Mouse (Mus musculus) neural tube, embryonic 11.5 days (tissue): ENCODE data around the gene Nup155. TPM values are rescaled to one million over a fixed set of nuclear protein-coding genes. Genes with fewer than 3 reads are reported as not detected.
"Not testable (repeated sequence)": the region's sequence is repeated elsewhere in the genome, so short reads cannot be mapped to it uniquely, and the experiment has no call there.

Experiments
- ATAC-seq: fragments of 200-750 bp; cut with Nextera tagmentation; 2 replicates; pipeline ENCODE4 v1.8.0; 2017; ENCODE audit warnings: moderate number of reproducible peaks, mild to moderate bottlenecking, moderate TSS enrichment, moderate library complexity; ENCODE audit not compliant: insufficient read depth, low FRiP score, low TSS enrichment
- DNase-seq: peaks from one replicate; pipeline ENCODE4 v3.0.0-alpha.2; 2015; ENCODE audit warnings: low spot score
- H3K27ac ChIP-seq: fragments of 300-500 bp; sonication (generic); 2 replicates; pipeline ENCODE4 v1.5.1; 2014; ENCODE audit warnings: low read depth, mild to moderate bottlenecking, low read length
- H3K27me3 ChIP-seq: fragments of 300-500 bp; sonication (generic); 2 replicates; pipeline ENCODE4 v1.6.1; 2014; ENCODE audit warnings: mild to moderate bottlenecking, low read length, mixed read lengths; ENCODE audit not compliant: control insufficient read depth, insufficient read depth
- H3K36me3 ChIP-seq: fragments of 300-500 bp; sonication (generic); 2 replicates; pipeline ENCODE4 v1.6.1; 2014; ENCODE audit warnings: mild to moderate bottlenecking, low read length, moderate library complexity, mixed read lengths; ENCODE audit not compliant: control insufficient read depth, insufficient read depth
- H3K4me1 ChIP-seq: fragments of 300-500 bp; sonication (generic); 2 replicates; pipeline ENCODE4 v1.6.1; 2014; ENCODE audit warnings: low read length, mixed read lengths; ENCODE audit not compliant: control insufficient read depth, insufficient read depth
- H3K4me2 ChIP-seq: fragments of 300-500 bp; sonication (generic); 2 replicates; pipeline ENCODE4 v1.6.1; 2014; ENCODE audit warnings: low read depth, mild to moderate bottlenecking, moderate library complexity
- H3K4me3 ChIP-seq: fragments of 300-500 bp; sonication (generic); 2 replicates; pipeline ENCODE4 v1.5.1; 2014; ENCODE audit warnings: low read depth, low read length
- H3K9ac ChIP-seq: fragments of 300-500 bp; sonication (generic); 2 replicates; pipeline ENCODE4 v1.6.1; 2014; ENCODE audit warnings: mild to moderate bottlenecking, low read length
- H3K9me3 ChIP-seq: fragments of 300-500 bp; sonication (generic); 2 replicates; pipeline ENCODE4 v1.6.1; 2016; ENCODE audit warnings: low read length; ENCODE audit not compliant: control insufficient read depth
- WGBS: fragments of 180-500 bp; shearing (Covaris S2); extraction: QIAGEN DNeasy Blood & Tissue Kit; methylation state at CpG from one replicate; pipeline ENCODE4 v1.1.7; 2014; 5-methylcytosine and 5-hydroxymethylcytosine counted together
- polyA plus RNA-seq: library from polyadenylated mRNA; unstranded; fragments of >200 nt; fragmentation: Nextera tagmentation; extraction: Ambion mirVana; gene quantifications from 2 replicates; pipeline ENCODE4 v1.2.1, GENCODE M21; 2014

Gene Nup155
- polyA plus RNA-seq, 1 experiment from 2014 or later: 30.4 TPM

DNA sequence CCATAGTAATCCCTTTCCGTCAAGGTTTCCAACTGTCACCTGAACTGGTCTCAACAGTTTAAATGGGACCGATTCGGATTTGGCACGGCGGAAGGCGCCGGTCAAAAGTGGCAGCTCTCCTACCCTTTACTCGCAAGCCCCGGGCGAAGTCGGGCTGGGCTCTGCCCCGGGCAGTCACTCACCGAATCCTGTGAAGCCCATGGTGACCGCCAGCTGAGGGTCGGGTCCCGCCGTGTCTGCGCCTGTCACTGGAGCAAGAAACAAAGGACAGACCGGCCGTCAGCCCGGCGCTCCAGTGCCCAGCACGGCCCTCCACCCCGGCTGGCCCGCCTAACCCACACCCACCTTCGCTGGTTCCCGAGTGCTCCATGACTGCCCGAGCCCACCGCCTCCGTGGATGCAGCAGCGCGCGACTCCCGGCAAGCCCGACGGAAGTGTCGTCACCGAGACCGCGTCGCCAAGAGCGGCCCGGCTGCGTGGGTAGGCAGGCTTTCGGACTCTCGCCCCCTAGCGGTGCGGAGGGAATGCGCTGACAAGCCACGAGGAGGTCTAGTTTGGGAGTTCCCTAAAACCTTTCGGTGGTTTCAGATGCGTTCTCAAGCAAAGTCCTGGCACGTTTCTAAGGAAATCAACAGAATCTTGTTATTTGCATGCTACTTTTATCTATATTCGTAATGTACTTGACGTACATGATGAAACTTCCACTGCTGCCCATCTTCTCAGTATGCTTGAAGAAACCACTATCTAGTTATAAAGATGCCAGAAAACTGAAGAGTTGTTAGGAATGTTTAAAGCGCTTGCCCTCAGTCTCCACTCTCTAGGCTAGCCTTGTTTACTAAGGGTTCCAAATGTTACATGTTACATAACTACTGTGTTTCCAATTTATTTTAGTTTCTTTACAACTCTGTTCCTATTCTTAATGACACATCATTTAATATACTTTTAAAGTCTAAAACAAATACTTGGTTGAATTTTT, 10.0 kb upstream of the Nup155 start, which contains the start of gene Wdr70:
TSS of gene Wdr70 (minus strand) at position 436 of the 976 bp plus-strand sequence.
- 3% methylated on average over 56 of the region's 56 CpGs for WGBS
- H3K27me3 ChIP-seq: no peaks in the 10 kb centered on the region
- H3K9me3 ChIP-seq: no peaks in the 10 kb centered on the region
- ATAC-seq (peak; percentile 96), DNase-seq (peak; percentile 97)
- H3K9ac ChIP-seq: peak within 1 kb of the TSS; percentile 74
- H3K27ac ChIP-seq: no peak within 1 kb of the TSS
- H3K4me2 ChIP-seq: peak within 1 kb of the TSS; percentile 43
- H3K36me3 ChIP-seq: no peaks in the 10 kb centered on the region
- H3K4me1 ChIP-seq: no peaks in the 10 kb centered on the region
- peak within 1 kb of the TSS; percentile 89 for H3K4me3 ChIP-seq

DNA sequence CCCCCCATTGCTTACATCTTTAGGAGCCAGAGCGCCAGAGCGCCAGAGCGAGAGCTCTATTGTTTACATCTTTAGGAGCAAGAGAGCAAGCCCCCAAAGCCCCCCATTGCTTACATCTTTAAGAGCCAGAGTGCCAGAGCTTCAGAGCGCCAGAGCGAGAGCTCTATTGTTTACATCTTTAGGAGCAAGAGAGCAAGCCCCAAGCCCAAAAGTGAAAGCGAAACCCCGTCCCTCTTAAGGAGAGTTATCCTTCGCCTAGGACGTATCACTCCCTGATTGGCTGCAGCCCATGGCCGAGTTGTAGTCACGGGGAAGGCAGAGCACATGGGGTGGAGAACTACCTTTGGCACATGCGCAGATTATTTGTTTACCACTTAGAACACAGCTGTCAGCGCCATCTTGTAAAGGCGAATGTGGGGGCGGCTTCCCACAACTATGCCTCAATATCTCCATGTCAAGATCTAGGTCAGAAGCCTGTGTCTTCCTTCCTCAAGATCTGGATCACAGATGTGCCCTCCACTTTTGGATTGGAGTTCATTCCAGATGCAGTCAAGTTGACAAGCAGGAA, 7.0 kb upstream of the Nup155 start:
- not testable (repeated sequence) for H3K4me2 ChIP-seq, H3K36me3 ChIP-seq, H3K27ac ChIP-seq, H3K27me3 ChIP-seq, H3K9ac ChIP-seq, H3K4me3 ChIP-seq, ATAC-seq, DNase-seq, H3K9me3 ChIP-seq, H3K4me1 ChIP-seq
- WGBS: 86% methylated on average over 13 of the region's 15 CpGs

DNA sequence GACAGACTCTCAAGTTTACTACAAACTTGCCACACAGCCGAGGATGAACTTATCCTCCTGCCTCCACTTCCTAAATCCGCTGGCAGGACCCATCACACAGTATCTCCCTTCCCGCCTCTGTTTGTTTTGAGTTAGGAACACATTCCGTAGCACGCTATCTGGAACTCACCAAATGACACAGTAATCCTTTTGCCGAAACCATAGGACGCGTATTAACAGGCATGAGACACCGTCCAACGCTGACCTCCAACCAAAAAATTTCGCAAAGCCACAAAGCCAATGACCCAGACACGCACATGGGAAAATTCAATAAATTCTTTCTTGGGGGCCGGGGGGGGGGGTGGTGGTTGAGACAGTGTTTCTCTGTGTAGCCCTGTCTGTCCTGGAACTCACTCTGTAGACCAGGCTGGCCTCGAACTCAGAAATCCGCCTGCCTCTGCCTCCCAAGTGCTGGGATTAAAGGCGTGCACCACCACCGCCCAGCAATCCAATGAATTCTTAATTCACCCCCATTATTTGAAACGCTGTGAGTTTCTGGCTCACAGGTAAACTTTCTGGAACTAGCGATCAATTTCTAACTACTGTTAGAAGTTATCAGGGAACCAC, 610 bp upstream of the Nup155 start:
- H3K4me2 ChIP-seq: peak overlapping the region; percentile 73
- H3K36me3 ChIP-seq: no peaks in the 10 kb centered on the region; the same call in 1 of the 2 replicates
- WGBS: 63% methylated on average over 17 of the region's 19 CpGs
- H3K27ac ChIP-seq: peak overlapping the region; percentile 76; the same call in 1 of the 2 replicates
- ATAC-seq (peak; percentile 49), DNase-seq (no peak)
- no peaks in the 10 kb centered on the region for H3K9me3 ChIP-seq
- H3K9ac ChIP-seq: peak overlapping the region; percentile 81; the same call in 1 of the 2 replicates
- H3K27me3 ChIP-seq: no peaks in the 10 kb centered on the region
- peaks cover 7% of the 10 kb centered on the region for H3K4me1 ChIP-seq
- H3K4me3 ChIP-seq: peak overlapping the region; percentile 89

DNA sequence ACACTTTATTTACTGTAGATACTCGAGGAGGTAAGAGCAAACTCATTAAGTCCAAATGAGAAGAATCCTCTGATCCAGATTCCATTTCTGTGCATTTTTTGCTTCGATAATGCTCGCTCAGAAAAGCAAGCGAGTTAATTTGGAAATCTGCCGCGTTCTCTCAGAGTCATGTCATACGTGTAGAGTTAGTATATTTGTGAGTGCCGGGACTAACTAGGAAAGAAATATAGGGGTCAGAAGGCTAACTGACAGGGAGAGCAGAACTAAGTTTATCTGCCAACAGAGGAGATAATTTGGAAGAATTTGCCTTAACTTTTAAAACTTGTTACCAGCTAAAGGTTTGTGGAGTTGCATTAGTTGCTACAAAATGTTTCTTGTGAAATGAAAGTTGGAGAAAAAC, 709 bp downstream of the Nup155 start:
- H3K36me3 ChIP-seq: no peaks in the 10 kb centered on the region; the same call in none of the 2 replicates
- peak overlapping the region; percentile 73 for H3K4me2 ChIP-seq
- WGBS: 8% methylated on average over 8 of the region's 8 CpGs
- H3K27ac ChIP-seq: no peak overlapping the region
- peak overlapping the region; percentile 81 for H3K9ac ChIP-seq
- no peaks in the 10 kb centered on the region for H3K27me3 ChIP-seq
- peak overlapping the region; percentile 89 for H3K4me3 ChIP-seq
- H3K4me1 ChIP-seq: peaks cover 7% of the 10 kb centered on the region
- no peaks in the 10 kb centered on the region for H3K9me3 ChIP-seq
- DNase-seq: no peak
- ATAC-seq: no peak

DNA sequence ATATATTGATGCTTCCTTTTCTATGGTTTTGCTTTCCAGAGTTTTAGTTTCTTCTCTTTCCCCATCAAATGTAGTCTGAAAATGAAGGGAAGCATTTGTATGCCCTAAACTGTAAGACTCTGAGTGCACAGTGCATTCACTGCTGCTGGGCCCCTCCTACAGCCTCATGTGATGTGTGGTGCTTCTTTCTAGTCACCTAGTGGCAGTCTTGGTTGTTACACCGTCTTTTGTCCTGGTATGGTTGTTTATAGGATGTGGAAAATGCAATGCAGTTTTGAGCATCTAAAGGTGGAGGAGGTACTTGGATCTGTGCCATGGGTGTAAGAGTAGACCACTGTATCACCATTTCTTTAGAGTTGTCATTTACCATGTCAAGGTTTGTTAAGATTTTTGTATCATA, 20.2 kb downstream of the Nup155 start:
- no peak overlapping the region for H3K4me2 ChIP-seq
- no peaks in the 10 kb centered on the region for H3K27me3 ChIP-seq
- H3K9ac ChIP-seq: no peak overlapping the region
- H3K27ac ChIP-seq: no peak overlapping the region
- ATAC-seq (no peak), DNase-seq (no peak)
- no peaks in the 10 kb centered on the region for H3K4me1 ChIP-seq
- WGBS: 77% methylated on average over 1 of the region's 1 CpGs
- H3K4me3 ChIP-seq: no peak overlapping the region
- peaks cover 17% of the 10 kb centered on the region for H3K36me3 ChIP-seq
- no peaks in the 10 kb centered on the region for H3K9me3 ChIP-seq

DNA sequence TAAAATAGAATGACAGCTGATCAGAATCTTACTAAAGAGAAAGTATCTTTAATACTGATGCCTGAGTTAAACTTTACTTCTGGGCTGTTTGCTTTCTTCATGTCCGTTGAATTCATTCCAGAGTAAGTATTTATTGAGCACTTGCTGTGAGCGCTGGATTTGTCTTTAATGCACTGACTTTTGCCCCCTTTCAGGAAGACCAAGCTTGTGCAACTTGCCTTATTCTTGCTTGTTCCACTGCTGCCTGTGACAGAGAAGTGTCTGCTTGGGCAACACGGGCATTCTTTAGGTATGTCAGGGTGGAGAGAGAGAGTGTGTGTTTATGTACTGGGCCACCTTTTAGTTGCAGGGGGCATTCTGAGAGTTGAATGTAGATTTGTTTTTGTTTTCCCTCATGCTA, 22.2 kb downstream of the Nup155 start:
- DNase-seq: no peak
- peaks cover 20% of the 10 kb centered on the region for H3K36me3 ChIP-seq
- no peak for ATAC-seq
- H3K9ac ChIP-seq: no peak overlapping the region
- WGBS: 95% methylated on average over 3 of the region's 3 CpGs
- no peaks in the 10 kb centered on the region for H3K27me3 ChIP-seq
- no peaks in the 10 kb centered on the region for H3K4me1 ChIP-seq
- no peak overlapping the region for H3K4me2 ChIP-seq
- H3K4me3 ChIP-seq: no peak overlapping the region
- H3K9me3 ChIP-seq: no peaks in the 10 kb centered on the region
- H3K27ac ChIP-seq: no peak overlapping the region

DNA sequence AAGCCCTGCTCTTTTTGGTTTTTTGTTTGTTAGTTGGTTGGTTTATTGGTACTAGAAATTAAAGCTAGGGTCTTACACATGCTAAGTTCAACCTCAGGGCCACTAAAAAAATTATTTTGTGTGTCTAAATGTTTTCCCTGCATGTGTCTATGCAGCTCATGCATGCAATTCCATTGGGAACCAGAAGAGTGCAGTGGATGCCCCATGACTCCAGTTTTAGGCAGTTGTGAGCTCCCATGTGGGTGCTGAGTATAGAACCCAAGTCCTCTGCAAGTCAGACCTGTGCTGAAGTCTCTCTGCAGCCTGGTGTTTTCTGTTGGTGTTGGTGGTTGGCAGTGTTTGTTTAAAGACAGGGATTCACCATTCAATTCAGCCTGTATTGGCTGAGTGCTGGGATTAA, 22.7 kb downstream of the Nup155 start:
- ATAC-seq: no peak
- H3K36me3 ChIP-seq: peaks cover 18% of the 10 kb centered on the region

DNA sequence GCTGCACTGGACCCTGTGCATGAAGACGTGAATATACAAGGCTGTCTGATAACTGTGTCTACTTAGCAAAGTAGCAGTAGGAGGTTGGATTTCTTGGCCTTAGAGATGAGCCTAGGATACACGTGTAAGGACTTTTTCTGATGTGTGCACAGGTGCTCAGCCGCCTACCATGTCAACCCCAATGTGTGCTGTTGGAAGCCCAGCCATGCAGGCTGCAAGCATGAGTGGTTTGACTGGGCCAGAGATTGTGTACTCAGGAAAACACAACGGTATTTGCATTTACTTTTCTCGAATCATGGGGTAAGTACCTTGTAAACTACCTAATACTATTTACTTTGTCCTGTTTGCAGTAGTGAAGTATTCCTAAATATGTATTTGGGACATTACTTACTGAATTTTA, 26.5 kb downstream of the Nup155 start:
- peaks cover 16% of the 10 kb centered on the region for H3K36me3 ChIP-seq
- H3K4me3 ChIP-seq: no peak overlapping the region
- no peaks in the 10 kb centered on the region for H3K9me3 ChIP-seq
- WGBS: 95% methylated on average over 5 of the region's 5 CpGs
- ATAC-seq: no peak
- no peaks in the 10 kb centered on the region for H3K27me3 ChIP-seq
- no peak overlapping the region for H3K9ac ChIP-seq
- DNase-seq: no peak
- H3K4me2 ChIP-seq: no peak overlapping the region
- H3K27ac ChIP-seq: no peak overlapping the region
- no peaks in the 10 kb centered on the region for H3K4me1 ChIP-seq

More for the DNA sequence above, 22.7 kb downstream of the Nup155 start:
- no peak overlapping the region for H3K27ac ChIP-seq
- H3K9me3 ChIP-seq: no peaks in the 10 kb centered on the region
- H3K4me1 ChIP-seq: no peaks in the 10 kb centered on the region
- H3K27me3 ChIP-seq: no peaks in the 10 kb centered on the region
- H3K9ac ChIP-seq: no peak overlapping the region
- no peak for DNase-seq
- no peak overlapping the region for H3K4me2 ChIP-seq
- no peak overlapping the region for H3K4me3 ChIP-seq
